Mouse (Mus musculus) C2C12 (cell line): ENCODE measurements around the gene Rab6a.

Experiments used
- CEBPB ChIP-seq: IDR thresholded peaks from one replicate; pipeline ENCODE4 v1.6.1; 2011; ENCODE audit warnings: low read depth, mild to moderate bottlenecking, control low read depth, moderate library complexity
- CTCF ChIP-seq: IDR thresholded peaks from one replicate; pipeline ENCODE4 v1.5.1; 2011; ENCODE audit not compliant: control insufficient read depth, insufficient read depth, insufficient read length
- FOSL1 ChIP-seq: IDR thresholded peaks from one replicate; pipeline ENCODE4 v1.8.0; 2011; ENCODE audit warnings: mild to moderate bottlenecking, low read length; ENCODE audit not compliant: poor library complexity, insufficient read depth, severe bottlenecking
- MAX ChIP-seq: IDR thresholded peaks from one replicate; pipeline ENCODE4 v1.6.1; 2011; ENCODE audit warnings: mild to moderate bottlenecking, control low read depth
- MYOD1 ChIP-seq: IDR thresholded peaks from one replicate; pipeline ENCODE4 v1.6.1; 2011; ENCODE audit warnings: low read depth; ENCODE audit not compliant: control insufficient read depth, insufficient read length
- MYOG ChIP-seq: IDR thresholded peaks from one replicate; pipeline ENCODE4 v1.6.1; 2011; ENCODE audit not compliant: control insufficient read depth, insufficient read length; ENCODE audit errors: extremely low read depth
- USF1 ChIP-seq: IDR thresholded peaks from one replicate; pipeline ENCODE4 v1.6.1; 2011; ENCODE audit warnings: low read depth, mild to moderate bottlenecking, control low read depth, moderate library complexity

DNA sequence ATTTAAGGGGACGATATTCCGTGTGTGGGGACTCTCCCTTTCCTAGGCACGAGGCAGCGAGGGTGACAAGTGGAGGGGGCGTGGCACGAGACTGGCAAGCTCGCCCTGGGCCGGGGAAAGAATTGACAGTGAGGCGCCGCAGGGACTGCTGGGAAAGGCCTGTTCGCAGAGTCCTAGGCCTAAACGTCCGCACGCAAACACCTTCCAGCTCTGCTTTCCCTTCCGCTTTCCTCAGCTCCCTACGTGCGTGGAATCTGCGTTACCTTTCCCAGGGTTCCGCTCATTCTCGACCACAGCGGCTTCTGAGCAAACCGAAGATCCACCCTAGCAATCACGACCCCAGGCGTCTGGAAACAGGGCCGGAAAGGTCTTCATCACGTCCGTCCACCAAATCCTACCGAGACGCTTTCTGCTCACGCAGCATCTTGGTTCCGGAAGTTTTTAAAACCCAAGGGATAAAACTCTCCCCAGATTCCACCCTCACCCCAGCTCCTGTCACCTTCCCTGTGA lies 24.4 kb upstream of the Rab6a start:
- TF ChIP-seq CTCF (no peak), USF1 (no peak), MAX (no peak), FOSL1 (no peak), CEBPB (no peak), MYOG (no peak), MYOD1 (no peak)
